Mouse (Mus musculus) embryonic fibroblast, embryonic 13.5 days (primary cell): Measurements from ENCODE around the gene A730071L15Rik. TPM values are rescaled to one million over a fixed set of nuclear protein-coding genes. Genes with fewer than 3 reads are reported as not detected.
A peak's percentile ranks its signal among the peaks of the same experiment; 100 is the strongest.

Experiments used
- H3K27ac ChIP-seq: 2 replicates; pipeline ENCODE4 v1.5.1; 2012; ENCODE audit warnings: low read length, control low read depth, inconsistent platforms; ENCODE audit not compliant: insufficient read depth
- H3K4me1 ChIP-seq: 2 replicates; pipeline ENCODE4 v1.6.1; 2011; ENCODE audit warnings: low read length; ENCODE audit not compliant: control insufficient read depth, insufficient read depth
- H3K4me3 ChIP-seq: 2 replicates; pipeline ENCODE4 v1.5.1; 2011; ENCODE audit warnings: mild to moderate bottlenecking, control low read depth, low read length; ENCODE audit not compliant: insufficient read depth
- CTCF ChIP-seq: IDR thresholded peaks from 2 replicates; pipeline ENCODE4 v1.5.1; 2011; ENCODE audit warnings: mild to moderate bottlenecking, control low read depth, low read length, moderate library complexity, borderline replicate concordance; ENCODE audit not compliant: insufficient read depth
- POLR2A ChIP-seq: IDR thresholded peaks from 2 replicates; pipeline ENCODE4 v1.6.1; 2011; ENCODE audit warnings: low read depth, mild to moderate bottlenecking, control low read depth, low read length, moderate library complexity
- polyA plus RNA-seq: library from polyadenylated mRNA; stranded (reverse); fragments of >200 nt; gene quantifications from 2 replicates; pipeline ENCODE4 v1.2.4, GENCODE M21; 2011; ENCODE audit warnings: low read depth; ENCODE audit not compliant: missing spikeins, insufficient read length

The A730071L15Rik gene
- polyA plus RNA-seq, 1 experiment: not detected

DNA sequence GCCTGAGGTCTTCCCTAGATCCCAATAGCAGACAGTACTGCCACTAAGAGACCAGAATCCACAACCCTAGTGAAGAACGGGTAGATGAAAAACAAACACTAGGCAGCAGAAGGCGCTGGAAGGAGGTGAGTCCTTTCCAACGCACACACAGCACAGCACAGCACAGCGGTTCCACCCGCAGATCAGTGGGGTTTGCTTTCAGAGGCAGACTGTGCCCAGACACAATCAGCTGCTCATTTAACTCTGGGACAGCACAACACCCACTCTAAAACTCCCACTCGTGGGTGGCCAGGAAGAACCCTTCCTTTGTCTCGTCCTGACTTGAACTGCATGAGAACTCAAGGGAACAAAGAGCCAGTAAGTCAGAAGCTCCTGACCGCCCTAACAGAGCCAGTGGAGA, 20.6 kb upstream of the A730071L15Rik start:
- Histone ChIP-seq H3K4me3 (no peak overlapping the region), H3K27ac (peak overlapping the region; percentile 28), H3K4me1 (peaks cover 22% of the 10 kb centered on the region)
- TF ChIP-seq POLR2A (no peak), CTCF (no peak)

GRCm38 (mm10) chr11:6180811-6181399, 18.9 kb upstream of the A730071L15Rik start:
- H3K4me1 ChIP-seq: peaks cover 17% of the 10 kb centered on the region
- no peak overlapping the region for H3K27ac ChIP-seq
- no peak for TF ChIP-seq CTCF
- TF ChIP-seq POLR2A: no peak

GRCm38 (mm10) chr11:6183246-6183645, 16.6 kb upstream of the A730071L15Rik start:
- H3K4me3 ChIP-seq: no peak overlapping the region
- TF ChIP-seq CTCF (no peak), POLR2A (no peak)
- no peak overlapping the region for H3K27ac ChIP-seq
- peaks cover 17% of the 10 kb centered on the region for H3K4me1 ChIP-seq

More at GRCm38 (mm10) chr11:6180811-6181399, 18.9 kb upstream of the A730071L15Rik start:
- no peak overlapping the region for H3K4me3 ChIP-seq

GRCm38 (mm10) chr11:6184202-6184935, 15.5 kb upstream of the A730071L15Rik start:
- H3K27ac ChIP-seq: no peak overlapping the region
- H3K4me3 ChIP-seq: no peak overlapping the region
- no peak for TF ChIP-seq POLR2A
- TF ChIP-seq CTCF: no peak
- peaks cover 10% of the 10 kb centered on the region for H3K4me1 ChIP-seq

DNA sequence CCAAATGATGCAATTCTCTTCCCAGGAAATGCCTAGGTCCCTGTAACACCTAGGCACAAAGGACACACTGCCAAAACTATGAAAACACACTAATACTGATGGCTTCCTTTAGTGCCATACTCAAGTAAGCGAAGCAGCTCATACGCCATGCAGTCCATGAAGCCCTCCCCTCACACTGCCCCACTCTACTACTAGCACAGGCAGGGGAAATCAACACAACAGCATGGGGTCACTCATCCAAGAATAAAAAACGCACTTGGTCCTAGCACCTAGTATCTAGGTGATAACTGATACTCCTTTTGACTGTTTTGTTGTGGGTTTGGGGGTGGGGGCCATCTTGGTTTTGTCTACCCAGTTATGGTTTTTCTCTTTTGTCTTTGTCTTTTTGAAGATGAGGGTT, 12.4 kb upstream of the A730071L15Rik start:
- peaks cover 6% of the 10 kb centered on the region for H3K4me1 ChIP-seq
- no peak overlapping the region for H3K27ac ChIP-seq
- TF ChIP-seq CTCF (no peak), POLR2A (no peak)
- H3K4me3 ChIP-seq: no peak overlapping the region

GRCm38 (mm10) chr11:6187878-6188277, 12.0 kb upstream of the A730071L15Rik start:
- Histone ChIP-seq H3K27ac (no peak overlapping the region), H3K4me3 (no peak overlapping the region), H3K4me1 (peaks cover 6% of the 10 kb centered on the region)
- TF ChIP-seq CTCF (peak; percentile 89), POLR2A (no peak)

DNA sequence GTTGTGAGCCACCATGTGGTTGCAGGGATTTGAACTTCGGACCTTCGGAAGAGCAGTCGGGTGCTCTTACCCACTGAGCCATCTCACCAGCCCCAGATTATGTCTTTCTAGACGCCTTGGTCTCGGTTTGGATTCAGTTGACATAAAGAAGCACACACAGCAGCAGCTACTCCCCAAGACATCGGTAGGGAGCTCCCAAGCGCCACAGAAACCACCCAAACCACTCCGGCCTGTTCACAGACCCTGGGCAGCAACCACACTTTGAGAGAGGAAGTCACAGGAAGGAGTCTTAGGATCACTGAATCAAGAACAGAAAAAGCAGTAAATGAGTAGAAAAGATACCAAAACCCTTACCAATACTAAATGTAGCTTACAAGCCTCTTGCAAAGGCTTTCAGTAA, 3.0 kb upstream of the A730071L15Rik start:
- TF ChIP-seq POLR2A: no peak
- no peak for TF ChIP-seq CTCF
- H3K4me3 ChIP-seq: no peak overlapping the region

DNA sequence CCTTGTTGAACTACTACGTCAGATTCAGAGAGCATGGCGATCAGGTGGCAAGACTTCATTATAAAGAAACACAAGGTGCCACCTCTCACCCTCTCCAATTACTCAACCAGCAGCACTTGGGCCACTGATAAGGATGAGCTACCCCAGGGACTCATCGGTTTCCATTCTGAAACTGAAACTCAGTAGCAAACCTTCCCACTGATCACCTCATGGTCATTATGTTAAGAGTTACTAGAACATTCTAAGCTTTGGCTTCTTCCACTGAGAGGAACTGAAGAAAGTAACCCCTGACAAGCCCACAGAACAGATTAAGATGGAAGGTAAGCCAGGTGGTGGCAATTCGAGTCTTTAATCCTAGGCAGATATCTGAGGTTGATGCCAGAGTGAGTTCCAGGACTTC, 1.4 kb upstream of the A730071L15Rik start:
- H3K4me3 ChIP-seq: peak overlapping the region; percentile 72
- peaks cover 8% of the 10 kb centered on the region; the same call in 1 of the 2 replicates for H3K4me1 ChIP-seq
- TF ChIP-seq POLR2A (no peak), CTCF (no peak)
- H3K27ac ChIP-seq: no peak overlapping the region

More for the DNA sequence above, 3.0 kb upstream of the A730071L15Rik start:
- Histone ChIP-seq H3K4me1 (peaks cover 8% of the 10 kb centered on the region; the same call in 1 of the 2 replicates), H3K27ac (no peak overlapping the region)

- TF ChIP-seq POLR2A: peak; percentile 69
- TF ChIP-seq CTCF: no peak
- Histone ChIP-seq H3K4me1 (peaks cover 8% of the 10 kb centered on the region; the same call in 1 of the 2 replicates), H3K27ac (peak within 1 kb of the TSS; percentile 92), H3K4me3 (peak within 1 kb of the TSS; percentile 72)
Measured at GRCm38 (mm10) chr11:6200087-6200569, 299 bp downstream of the A730071L15Rik start, which contains the start of gene Nudcd3. TSS of gene Nudcd3 (minus strand) at chr11:6200415.

DNA sequence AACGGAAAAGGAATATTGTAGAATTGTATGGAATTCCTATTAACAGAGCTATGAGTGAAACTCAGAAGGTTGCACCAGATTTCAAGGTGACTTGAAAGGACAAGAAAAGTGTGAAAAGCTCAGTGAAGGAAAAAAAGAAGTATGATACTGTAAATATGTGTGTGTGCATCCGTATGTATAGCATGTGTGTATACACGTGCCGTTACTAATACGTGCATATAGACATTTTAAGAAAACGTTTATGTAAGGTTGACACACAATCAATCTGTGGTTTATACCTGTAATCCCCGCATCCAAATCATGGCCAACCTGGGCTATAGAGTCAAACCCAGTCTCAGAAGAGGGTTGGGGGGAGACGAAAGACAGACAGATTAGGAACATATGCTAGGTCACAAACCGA, 741 bp downstream of the A730071L15Rik start:
- Histone ChIP-seq H3K4me3 (peak overlapping the region; percentile 72), H3K4me1 (peaks cover 8% of the 10 kb centered on the region; the same call in 1 of the 2 replicates), H3K27ac (peak overlapping the region; percentile 92)
- TF ChIP-seq POLR2A: no peak
- TF ChIP-seq CTCF: no peak
